Mouse (Mus musculus): ENCODE data around the gene Ambra1. TPM values are rescaled to one million over a fixed set of nuclear protein-coding genes. Genes with fewer than 3 reads are reported as not detected.

Ambra1 gene
- total RNA-seq, 4 experiments from 2014 or later: 54.8 to 55.6 (median 55.1) TPM

- no peak for DNase-seq (ENCODE audit: low spot score in 2 of 2)
Observed at GRCm38 (mm10) chr2:91729571-91729970, 363 bp upstream of the Ambra1 start.

GRCm38 (mm10) chr2:91735221-91735620 is 5.3 kb downstream of the Ambra1 start:
- DNase-seq (ENCODE audit: low spot score in 2 of 2): no peak

GRCm38 (mm10) chr2:91739586-91739985 is 9.7 kb downstream of the Ambra1 start:
- no peak for DNase-seq (ENCODE audit: low spot score in 2 of 2)

GRCm38 (mm10) chr2:91744686-91745085 is 14.8 kb downstream of the Ambra1 start:
- no peak for DNase-seq (ENCODE audit: low spot score in 2 of 2)

- no peak for DNase-seq (ENCODE audit: low spot score in 2 of 2)
Observed at GRCm38 (mm10) chr2:91749811-91750261, 19.9 kb downstream of the Ambra1 start.

- DNase-seq (ENCODE audit: low spot score in 2 of 2): no peak
Observed at GRCm38 (mm10) chr2:91771921-91772705, 42.2 kb downstream of the Ambra1 start.

- DNase-seq (ENCODE audit: low spot score in 2 of 2): no peak
Observed at GRCm38 (mm10) chr2:91773309-91773708, 43.4 kb downstream of the Ambra1 start.

GRCm38 (mm10) chr2:91779166-91779565 is 49.2 kb downstream of the Ambra1 start:
- no peak for DNase-seq (ENCODE audit: low spot score in 2 of 2)

GRCm38 (mm10) chr2:91791621-91792020 is 61.7 kb downstream of the Ambra1 start:
- DNase-seq (ENCODE audit: low spot score in 2 of 2): peak in 1 of 2 experiments; percentile 14

GRCm38 (mm10) chr2:91792346-91792745 is 62.4 kb downstream of the Ambra1 start:
- DNase-seq (ENCODE audit: low spot score in 2 of 2): no peak

GRCm38 (mm10) chr2:91794466-91794865 is 64.5 kb downstream of the Ambra1 start:
- DNase-seq (ENCODE audit: low spot score in 2 of 2): no peak

- no peak for DNase-seq (ENCODE audit: low spot score in 2 of 2)
Observed at GRCm38 (mm10) chr2:91795091-91795490, 65.2 kb downstream of the Ambra1 start.

GRCm38 (mm10) chr2:91811433-91811832 is 81.5 kb downstream of the Ambra1 start:
- no peak for DNase-seq (ENCODE audit: low spot score in 2 of 2)

- DNase-seq (ENCODE audit: low spot score in 2 of 2): no peak
Observed at GRCm38 (mm10) chr2:91816741-91817140, 86.8 kb downstream of the Ambra1 start.

- DNase-seq (ENCODE audit: low spot score in 2 of 2): no peak
Observed at GRCm38 (mm10) chr2:91832227-91832626, 102.3 kb downstream of the Ambra1 start.

- no peak for DNase-seq (ENCODE audit: low spot score in 2 of 2)
Observed at GRCm38 (mm10) chr2:91834272-91834671, 104.3 kb downstream of the Ambra1 start.

GRCm38 (mm10) chr2:91835031-91835430 is 105.1 kb downstream of the Ambra1 start:
- no peak for DNase-seq (ENCODE audit: low spot score in 2 of 2)

- DNase-seq (ENCODE audit: low spot score in 2 of 2): no peak
Observed at GRCm38 (mm10) chr2:91835631-91836030, 105.7 kb downstream of the Ambra1 start.

- peak in 1 of 2 experiments; percentile 25 for DNase-seq (ENCODE audit: low spot score in 2 of 2)
Observed at GRCm38 (mm10) chr2:91844085-91844484, 114.2 kb downstream of the Ambra1 start.

- no peak for DNase-seq (ENCODE audit: low spot score in 2 of 2)
Observed at GRCm38 (mm10) chr2:91852446-91853191, 122.7 kb downstream of the Ambra1 start.

GRCm38 (mm10) chr2:91854575-91854974 is 124.6 kb downstream of the Ambra1 start:
- no peak for DNase-seq (ENCODE audit: low spot score in 2 of 2)

GRCm38 (mm10) chr2:91856958-91857357 is 127.0 kb downstream of the Ambra1 start:
- DNase-seq (ENCODE audit: low spot score in 2 of 2): no peak

Data from left cerebral cortex, adult 8-10 months (tissue).